Mouse (Mus musculus) erythroblast, embryonic 14.5 days (primary cell): Measurements from ENCODE around the gene Rab11fip2.

ENCODE experiments used
- GATA1 ChIP-seq: IDR thresholded peaks from 2 replicates; pipeline ENCODE4 v1.6.1; 2012; ENCODE audit warnings: low read length, inconsistent platforms, mixed read lengths
- TAL1 ChIP-seq: IDR thresholded peaks from 3 replicates; pipeline ENCODE4 v1.6.1; 2012; ENCODE audit warnings: low read length, inconsistent platforms, mixed read lengths

DNA sequence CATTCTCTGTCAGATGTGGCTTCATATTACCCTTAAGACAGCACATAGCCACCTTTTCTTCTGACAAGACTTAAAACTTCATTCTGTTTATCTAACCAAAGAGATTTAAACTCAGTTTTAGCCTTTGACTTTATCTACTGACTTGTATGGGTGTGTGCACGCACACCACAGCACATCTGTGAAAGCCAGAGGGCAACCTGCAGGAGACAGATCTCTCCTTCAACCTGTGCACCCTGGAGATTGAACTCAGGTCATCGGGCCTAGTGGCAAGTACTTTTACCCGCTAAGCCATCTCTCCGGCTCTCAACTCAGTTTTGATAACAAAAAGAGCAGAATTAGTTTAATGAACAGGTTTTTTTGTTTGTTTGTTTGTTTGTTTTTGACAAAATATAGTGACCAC, 43.5 kb downstream of the Rab11fip2 start:
- TF ChIP-seq TAL1, result peak; percentile 51; the same call in 2 of the 3 replicates
- no peak for TF ChIP-seq GATA1
